9 mouse cellular contexts compared by ENCODE assay signal in genomic region chr13:55058042-55058441, GRCm38 (mm10). TPM values are rescaled to one million over a fixed set of nuclear protein-coding genes. Genes with fewer than 3 reads are reported as not detected.
DNase-seq lines count a peak whose midpoint lies in the region; ATAC-seq and TF ChIP-seq lines count a peak whose summit lies in the region.
"Had no signal": no experiment of that assay in that cellular context is flagged by ENCODE, and none has a peak within 500 bp of the region (broad histone marks: within the 10 kb centered on the region; RNA-seq: fewer than 3 reads in every experiment).

No protein-coding gene starts in this region.

- H3K9me3 ChIP-seq in embryonic facial prominence, embryonic 11.5 days (replicated peaks; ENCODE audit: control insufficient read depth, low read length) = no peaks in the 10 kb centered on the region
- H3K9me3 ChIP-seq: midbrain, embryonic 12.5 days had no signal

- ATAC-seq in embryonic facial prominence, embryonic 11.5 days (replicated peaks; ENCODE audit: insufficient number of reproducible peaks, low FRiP score, low TSS enrichment, low read depth) = no peak

- no peaks in the 10 kb centered on the region for H3K36me3 ChIP-seq in testis, adult 2 months (ENCODE audit: control insufficient read depth, insufficient read depth, low read length)
- peaks cover 3% of the 10 kb centered on the region for H3K36me3 ChIP-seq in embryonic facial prominence, embryonic 11.5 days (replicated peaks; ENCODE audit: control insufficient read depth, insufficient read depth, low read depth, low read length)

- 96% methylated on average over 2 of the region's 2 CpGs for WGBS in embryonic facial prominence, embryonic 11.5 days

- H3K4me2 ChIP-seq in embryonic facial prominence, embryonic 11.5 days (ENCODE audit: low read depth, low read length) = no peak overlapping the region
- H3K4me2 ChIP-seq: midbrain, embryonic 12.5 days had no signal

- TF ChIP-seq CTCF in testis, adult 2 months (IDR thresholded peaks at IDR 0.05; ENCODE audit: control insufficient read depth, insufficient read depth, insufficient replicate concordance, low read depth, low read length) = peak; percentile 37; the same call in 1 of the 2 replicates

- no peaks in the 10 kb centered on the region for H3K27me3 ChIP-seq in testis, adult 2 months (ENCODE audit: control insufficient read depth, insufficient read depth, low read length)
- H3K27me3 ChIP-seq in embryonic facial prominence, embryonic 11.5 days (ENCODE audit: control insufficient read depth, insufficient read depth, low read length) = no peaks in the 10 kb centered on the region
- H3K27me3 ChIP-seq: midbrain, embryonic 12.5 days had no signal

- H3K27ac ChIP-seq in testis, adult 2 months (ENCODE audit: control insufficient read depth, insufficient read depth, low read depth, low read length) = no peak overlapping the region
- H3K27ac ChIP-seq in embryonic facial prominence, embryonic 11.5 days (replicated peaks; ENCODE audit: low read depth, low read length) = no peak overlapping the region
- H3K27ac ChIP-seq: midbrain, embryonic 12.5 days had no signal

- H3K4me3 ChIP-seq in testis, adult 2 months (ENCODE audit: control insufficient read depth, low read depth, low read length) = no peak overlapping the region
- H3K4me3 ChIP-seq in embryonic facial prominence, embryonic 11.5 days (ENCODE audit: low read depth, low read length) = no peak overlapping the region
- H3K4me3 ChIP-seq: midbrain, embryonic 12.5 days had no signal

- no peak overlapping the region for H3K9ac ChIP-seq in embryonic facial prominence, embryonic 11.5 days (replicated peaks; ENCODE audit: low read length)
- H3K9ac ChIP-seq: midbrain, embryonic 12.5 days had no signal

- TF ChIP-seq POLR2A in testis, adult 2 months (IDR thresholded peaks at IDR 0.05; ENCODE audit: control insufficient read depth, low read depth, low read length) = no peak

- no peaks in the 10 kb centered on the region for H3K4me1 ChIP-seq in testis, adult 2 months (ENCODE audit: control insufficient read depth, insufficient read depth, low read length)
- H3K4me1 ChIP-seq in embryonic facial prominence, embryonic 11.5 days (ENCODE audit: control insufficient read depth, insufficient read depth, low read length) = no peaks in the 10 kb centered on the region
- H3K4me1 ChIP-seq: midbrain, embryonic 12.5 days had no signal

- peak; percentile 11 for DNase-seq in cerebellum, adult 9-10 months
- no peak for DNase-seq in cerebellum, adult 11-12 months
- no peak for DNase-seq in testis, postnatal 14 days (ENCODE audit: low spot score)
- peak; percentile 13 for DNase-seq in embryonic facial prominence, embryonic 11.5 days (ENCODE audit: low spot score)
- peak; percentile 6 to 8 for DNase-seq in natural killer cell, adult 2 months (ENCODE audit: low spot score in 2 of 2)
- DNase-seq in gastrocnemius, postnatal 10 days = no peak
- no peak for DNase-seq in layer of hippocampus, adult 9-10 months (ENCODE audit: low spot score)

RNA-seq across cellular contexts. Expression of gene Hk3, which starts 36.9 kb away (rescaled TPM):
- polyA plus RNA-seq in testis, adult 2 months (2012; rRNA removed) = 0.77 and 1.2 TPM in 2 replicates
- 0.22 and 0.47 TPM in 2 replicates for polyA plus RNA-seq in embryonic facial prominence, embryonic 11.5 days (2014; fragmentation: Nextera tagmentation; extraction: Ambion mirVana)
- 1 to 10 TPM in 1 of 2 experiments, under 1 TPM in 1; 0.85 to 1.3 TPM for total RNA-seq in gastrocnemius, postnatal 10 days (2021)

RNA-seq across cellular contexts. Expression of gene Uimc1, which starts 42.1 kb away (rescaled TPM):
- polyA plus RNA-seq in testis, adult 2 months (2012; rRNA removed) = 6.4 and 8.3 TPM in 2 replicates
- polyA plus RNA-seq in embryonic facial prominence, embryonic 11.5 days (2014; fragmentation: Nextera tagmentation; extraction: Ambion mirVana) = 26.2 and 35.1 TPM in 2 replicates
- total RNA-seq in gastrocnemius, postnatal 10 days (2021) = 10 to 100 TPM; 17.3 to 22.8 TPM

RNA-seq across cellular contexts. Expression of gene Zfp346, which starts 47.1 kb away (rescaled TPM):
- polyA plus RNA-seq in testis, adult 2 months (2012; rRNA removed) = 27.4 and 28.4 TPM in 2 replicates
- 19.0 and 19.6 TPM in 2 replicates for polyA plus RNA-seq in embryonic facial prominence, embryonic 11.5 days (2014; fragmentation: Nextera tagmentation; extraction: Ambion mirVana)
- total RNA-seq in gastrocnemius, postnatal 10 days (2021) = 10 to 100 TPM; 12.5 to 16.5 TPM

Comparison
In these comparisons a context has a peak if more than half of its experiments do, and no peak if none do; other contexts are left out.
1. DNase-seq: peak in cerebellum, adult 9-10 months (single experiment), embryonic facial prominence, embryonic 11.5 days (single experiment) and natural killer cell, adult 2 months (2 of 2); none in cerebellum, adult 11-12 months (single experiment), testis, postnatal 14 days (single experiment), gastrocnemius, postnatal 10 days (single experiment) and layer of hippocampus, adult 9-10 months (single experiment).